Mouse (Mus musculus): ENCODE results near the gene Mageb1.
"Not testable (repeated sequence)": the region's sequence is repeated elsewhere in the genome, so short reads cannot be mapped to it uniquely, and the experiment has no call there.

The Mageb1 gene

DNA sequence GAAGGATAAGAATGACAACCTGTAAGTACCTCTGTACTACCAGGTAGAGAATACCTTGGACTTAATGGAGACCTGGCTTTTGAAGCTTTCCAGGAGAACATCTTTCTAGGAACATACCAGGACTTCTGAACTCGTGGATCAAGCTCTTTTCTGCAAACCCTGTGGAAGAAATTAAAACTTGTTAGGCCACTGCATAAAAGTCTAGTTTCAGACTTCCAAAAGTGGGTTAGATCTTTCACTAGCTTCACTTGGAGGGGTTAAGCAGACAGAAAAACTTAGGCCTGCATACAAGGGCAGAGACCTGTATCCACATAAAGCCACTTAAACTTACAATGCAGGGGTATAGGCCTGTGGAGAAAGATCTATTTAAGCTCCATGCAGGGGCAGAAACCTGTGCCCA, at the start of gene Mageb1:
Gene Mageb1 (minus strand): TSS at position 101 of the 400 bp plus-strand sequence.
- not testable (repeated sequence) for DNase-seq (ENCODE audit: low spot score)

All from T-cell, adult 2 months (primary cell).